Mouse (Mus musculus) myocyte (in vitro differentiated cells): ENCODE measurements around the gene Prkag2. TPM values are rescaled to one million over a fixed set of nuclear protein-coding genes. Genes with fewer than 3 reads are reported as not detected.

Source experiments
- H3K27me3 ChIP-seq: one replicate; pipeline ENCODE4 v1.6.1; 2011; ENCODE audit not compliant: control insufficient read depth, insufficient read depth, insufficient read length
- H3K36me3 ChIP-seq: one replicate; pipeline ENCODE4 v1.6.1; 2011; ENCODE audit not compliant: control insufficient read depth, insufficient read depth
- H3K4me2 ChIP-seq: one replicate; pipeline ENCODE4 v1.6.1; 2011; ENCODE audit warnings: low read depth, control low read depth
- H3K4me3 ChIP-seq: one replicate; pipeline ENCODE4 v1.5.1; 2011; ENCODE audit warnings: mild to moderate bottlenecking, control low read depth, moderate library complexity
- H3K79me2 ChIP-seq: one replicate; pipeline ENCODE4 v1.6.1; 2011; ENCODE audit not compliant: control insufficient read depth, insufficient read depth
- H3ac ChIP-seq: one replicate; pipeline ENCODE4 v1.6.1; 2011; ENCODE audit not compliant: control insufficient read depth, insufficient read length
- CEBPB ChIP-seq: IDR thresholded peaks from 2 replicates; pipeline ENCODE4 v1.6.1; 2011; ENCODE audit warnings: mild to moderate bottlenecking, moderate library complexity; ENCODE audit not compliant: poor library complexity, insufficient read depth, severe bottlenecking
- E2F4 ChIP-seq: IDR thresholded peaks from one replicate; pipeline ENCODE4 v1.6.1; 2011; ENCODE audit warnings: mild to moderate bottlenecking, control low read depth, moderate library complexity; ENCODE audit not compliant: insufficient read depth
- MAX ChIP-seq: IDR thresholded peaks from one replicate; pipeline ENCODE4 v1.6.1; 2011; ENCODE audit warnings: low read depth, mild to moderate bottlenecking, control low read depth
- MYOD1 ChIP-seq, 3 experiments: IDR thresholded peaks; one replicate each; pipeline ENCODE4 v1.6.1; 2011; ENCODE audit warnings: control low read depth in 2 of 3, low read depth in 2 of 3, mild to moderate bottlenecking in 2 of 3, moderate library complexity in 1 of 3; ENCODE audit not compliant: insufficient read length in 2 of 3, control insufficient read depth in 1 of 3
- MYOG ChIP-seq, 3 experiments: IDR thresholded peaks; one replicate each; pipeline ENCODE4 v1.6.1; 2011; ENCODE audit warnings: control low read depth in 2 of 3, low read depth in 2 of 3, mild to moderate bottlenecking in 2 of 3; ENCODE audit not compliant: insufficient read length in 2 of 3, control insufficient read depth in 1 of 3, insufficient read depth in 1 of 3
- POLR2A ChIP-seq: IDR thresholded peaks from one replicate; pipeline ENCODE4 v1.6.1; 2011; ENCODE audit warnings: low read depth, mild to moderate bottlenecking, control low read depth, moderate library complexity; ENCODE audit not compliant: insufficient read length
- POLR2AphosphoS2 ChIP-seq: IDR thresholded peaks from one replicate; pipeline ENCODE4 v1.6.1; 2011; ENCODE audit warnings: low read depth, control low read depth; ENCODE audit not compliant: insufficient read length
- REST ChIP-seq: IDR thresholded peaks from one replicate; pipeline ENCODE4 v1.6.1; 2011; ENCODE audit warnings: mild to moderate bottlenecking, control low read depth, moderate library complexity; ENCODE audit not compliant: insufficient read depth, insufficient read length
- SRF ChIP-seq: IDR thresholded peaks from one replicate; pipeline ENCODE4 v1.6.1; 2011; ENCODE audit warnings: low read depth; ENCODE audit not compliant: control insufficient read depth, insufficient read length
- TCF12 ChIP-seq: IDR thresholded peaks from one replicate; pipeline ENCODE4 v1.6.1; 2011; ENCODE audit warnings: mild to moderate bottlenecking, control low read depth; ENCODE audit not compliant: poor library complexity, insufficient read depth, severe bottlenecking
- TCF3 ChIP-seq: IDR thresholded peaks from one replicate; pipeline ENCODE4 v1.6.1; 2011; ENCODE audit warnings: low read depth, control low read depth; ENCODE audit not compliant: insufficient read length
- USF1 ChIP-seq: IDR thresholded peaks from one replicate; pipeline ENCODE4 v1.6.1; 2011; ENCODE audit warnings: low read depth, mild to moderate bottlenecking, control low read depth, moderate library complexity
- polyA plus RNA-seq: library from polyadenylated mRNA; unstranded; fragments of >200 nt; fragmentation: generic; extraction: Trizol; gene quantifications from one replicate; pipeline ENCODE4 v1.2.1, GENCODE M21; 2012; ENCODE audit warnings: missing spikeins

The Prkag2 gene
- polyA plus RNA-seq, 1 experiment: 5.8 TPM

GRCm38 (mm10) chr5:25008966-25009365, 91.5 kb downstream of the Prkag2 start:
- no peaks in the 10 kb centered on the region for H3K27me3 ChIP-seq
- TF ChIP-seq SRF (no peak), TCF3 (no peak)
- H3K36me3 ChIP-seq: no peaks in the 10 kb centered on the region
- H3K79me2 ChIP-seq: no peaks in the 10 kb centered on the region
- H3K4me3 ChIP-seq: no peak overlapping the region
- H3ac ChIP-seq: no peak overlapping the region
- no peak overlapping the region for H3K4me2 ChIP-seq

- no peak overlapping the region for H3ac ChIP-seq
- H3K79me2 ChIP-seq: no peaks in the 10 kb centered on the region
- no peaks in the 10 kb centered on the region for H3K27me3 ChIP-seq
- peak overlapping the region; percentile 36 for H3K4me2 ChIP-seq
- no peak for TF ChIP-seq USF1
- peak in 2 of 3 experiments; percentile 72 to 85 for TF ChIP-seq MYOD1 (IDR thresholded peaks at IDR 0.05; ENCODE audit: control insufficient read depth in 1 of 3, insufficient read length in 2 of 3, low read depth in 2 of 3)
- peak; percentile 44 to 88 (median 48) for TF ChIP-seq MYOG (IDR thresholded peaks at IDR 0.05; ENCODE audit: control insufficient read depth in 1 of 3, insufficient read depth in 1 of 3, insufficient read length in 2 of 3, low read depth in 2 of 3)
- no peak for TF ChIP-seq CEBPB
- TF ChIP-seq TCF12: peak; percentile 63
- no peak for TF ChIP-seq POLR2AphosphoS2
- H3K4me3 ChIP-seq: no peak overlapping the region
- H3K36me3 ChIP-seq: no peaks in the 10 kb centered on the region
Observed at GRCm38 (mm10) chr5:25006848-25007247, 93.6 kb downstream of the Prkag2 start.

- no peak overlapping the region for H3K4me2 ChIP-seq
- H3K27me3 ChIP-seq: no peaks in the 10 kb centered on the region
- H3ac ChIP-seq: no peak overlapping the region
- TF ChIP-seq POLR2A: no peak
- no peak for TF ChIP-seq CEBPB
- no peak for TF ChIP-seq MYOG (IDR thresholded peaks at IDR 0.05; ENCODE audit: control insufficient read depth in 1 of 3, insufficient read depth in 1 of 3, insufficient read length in 2 of 3, low read depth in 2 of 3)
- TF ChIP-seq TCF3: no peak
- TF ChIP-seq MYOD1 (IDR thresholded peaks at IDR 0.05; ENCODE audit: control insufficient read depth in 1 of 3, insufficient read length in 2 of 3, low read depth in 2 of 3): no peak
- TF ChIP-seq REST: no peak
- TF ChIP-seq MAX: no peak
- TF ChIP-seq TCF12: no peak
- H3K36me3 ChIP-seq: no peaks in the 10 kb centered on the region
- no peaks in the 10 kb centered on the region for H3K79me2 ChIP-seq
- no peak overlapping the region for H3K4me3 ChIP-seq
Observed at GRCm38 (mm10) chr5:25005532-25006129, 94.8 kb downstream of the Prkag2 start.

- Histone ChIP-seq H3K27me3 (no peaks in the 10 kb centered on the region), H3K4me2 (no peak overlapping the region), H3K79me2 (no peaks in the 10 kb centered on the region), H3K36me3 (no peaks in the 10 kb centered on the region), H3K4me3 (no peak overlapping the region), H3ac (no peak overlapping the region)
- TF ChIP-seq TCF12 (no peak), MYOG (IDR thresholded peaks at IDR 0.05; ENCODE audit: control insufficient read depth in 1 of 3, insufficient read depth in 1 of 3, insufficient read length in 2 of 3, low read depth in 2 of 3) (no peak), CEBPB (peak; percentile 57; the same call in 1 of the 2 replicates), TCF3 (no peak)
Observed at GRCm38 (mm10) chr5:25001391-25001794, 99.0 kb downstream of the Prkag2 start.

- TF ChIP-seq TCF12: no peak
- no peak for TF ChIP-seq POLR2AphosphoS2
- TF ChIP-seq TCF3: no peak
- TF ChIP-seq MYOG (IDR thresholded peaks at IDR 0.05; ENCODE audit: control insufficient read depth in 1 of 3, insufficient read depth in 1 of 3, insufficient read length in 2 of 3, low read depth in 2 of 3): no peak
- no peak for TF ChIP-seq POLR2A
- TF ChIP-seq MYOD1 (IDR thresholded peaks at IDR 0.05; ENCODE audit: control insufficient read depth in 1 of 3, insufficient read length in 2 of 3, low read depth in 2 of 3): no peak
- no peak for TF ChIP-seq SRF
- TF ChIP-seq E2F4: no peak
- TF ChIP-seq MAX: no peak
- no peak for TF ChIP-seq CEBPB
- TF ChIP-seq USF1: no peak
- TF ChIP-seq REST: no peak
- Histone ChIP-seq H3K79me2 (no peaks in the 10 kb centered on the region), H3K36me3 (no peaks in the 10 kb centered on the region), H3K4me3 (no peak overlapping the region), H3K27me3 (no peaks in the 10 kb centered on the region), H3ac (no peak overlapping the region), H3K4me2 (no peak overlapping the region)
Observed at GRCm38 (mm10) chr5:24999351-24999750, 101.1 kb downstream of the Prkag2 start.
